Mouse (Mus musculus) lung, postnatal 0 days (tissue): ENCODE measurements around the gene Car11.

ENCODE experiments used
- CTCF ChIP-seq: IDR thresholded peaks from 2 replicates; pipeline ENCODE4 v1.5.1; 2016; ENCODE audit warnings: antibody characterized with exemption, mild to moderate bottlenecking
- EP300 ChIP-seq: IDR thresholded peaks from 2 replicates; pipeline ENCODE4 v1.6.1; 2016; ENCODE audit warnings: antibody characterized with exemption, mild to moderate bottlenecking, control low read depth

DNA sequence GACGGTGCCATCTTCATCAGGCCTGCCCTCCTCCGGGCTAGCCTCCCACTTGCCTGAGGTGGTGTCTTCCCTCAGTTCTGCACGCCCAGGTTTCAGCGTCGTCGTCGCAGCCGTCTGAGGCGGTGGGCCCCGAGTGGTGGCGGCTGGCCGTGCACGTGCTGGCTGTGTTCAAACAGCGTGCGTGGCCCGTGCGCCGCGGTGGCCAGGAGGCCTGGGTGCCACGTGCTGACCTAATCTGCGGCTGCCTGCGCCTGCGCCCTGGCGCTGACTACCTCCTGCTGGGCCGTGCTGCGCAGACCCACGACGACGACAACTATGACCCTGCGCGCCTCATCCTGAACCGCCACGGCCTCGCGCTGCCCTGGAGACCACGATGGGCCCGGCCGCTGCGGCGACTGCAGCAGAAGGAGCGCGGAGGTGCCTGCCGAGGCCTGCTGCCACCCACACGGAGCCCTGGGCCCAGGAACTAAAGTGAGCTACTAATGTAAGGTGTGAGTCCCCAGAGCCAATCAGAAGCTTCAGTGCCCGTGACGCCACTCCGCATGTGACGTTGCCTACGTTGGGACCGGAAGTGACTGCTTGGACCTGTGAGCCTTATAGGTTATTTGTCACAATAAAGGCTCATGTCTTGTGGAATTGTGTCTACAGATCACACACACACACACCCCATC is 5.6 kb upstream of the Car11 start, which contains the start of gene Sec1:
- TF ChIP-seq CTCF (no peak), EP300 (no peak)
